Mouse (Mus musculus) heart, postnatal 14 days (tissue): ENCODE data around the gene Lrrc8c. TPM values are rescaled to one million over a fixed set of nuclear protein-coding genes. Genes with fewer than 3 reads are reported as not detected.
"Not testable (repeated sequence)": the region's sequence is repeated elsewhere in the genome, so short reads cannot be mapped to it uniquely, and the experiment has no call there.

Experiments
- DNase-seq, 2 experiments: peaks; one replicate each; pipeline ENCODE4 v3.0.0; 2021 to 2022
- intact Hi-C: fragments of 180-260 bp; cut with DNase I; formaldehyde crosslinking; loops from one replicate; pipeline ENCODE4 v1.15.1; 2025
- total RNA-seq, 2 experiments: library from RNA; stranded (reverse); gene quantifications; 2 replicates each; pipeline ENCODE4 v1.2.3; 2021

Gene Lrrc8c
- total RNA-seq, 2 experiments from 2014 or later = 45.8 to 51.7 TPM

DNA sequence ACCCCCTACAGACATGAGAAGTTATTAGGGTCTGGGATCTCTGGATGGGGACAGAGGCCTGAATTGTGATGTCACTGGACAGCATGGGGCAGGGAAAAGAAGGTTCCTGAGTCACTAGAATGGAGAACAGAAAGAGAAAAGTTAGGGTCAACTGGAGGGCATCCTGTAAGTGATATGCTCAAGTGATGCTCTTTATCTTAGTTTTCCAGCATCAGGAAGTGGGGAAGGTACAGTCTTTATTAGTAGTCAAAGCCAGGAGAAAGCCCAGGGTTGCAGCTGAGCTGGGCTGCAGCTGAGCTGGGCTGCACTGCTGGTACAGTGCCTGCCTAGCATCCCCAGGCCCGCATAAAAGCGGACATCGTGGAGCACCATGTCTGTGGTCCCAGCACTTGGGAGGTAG, 105.1 kb downstream of the Lrrc8c start:
- no peak for DNase-seq
- intact Hi-C loops = no loop called here

DNA sequence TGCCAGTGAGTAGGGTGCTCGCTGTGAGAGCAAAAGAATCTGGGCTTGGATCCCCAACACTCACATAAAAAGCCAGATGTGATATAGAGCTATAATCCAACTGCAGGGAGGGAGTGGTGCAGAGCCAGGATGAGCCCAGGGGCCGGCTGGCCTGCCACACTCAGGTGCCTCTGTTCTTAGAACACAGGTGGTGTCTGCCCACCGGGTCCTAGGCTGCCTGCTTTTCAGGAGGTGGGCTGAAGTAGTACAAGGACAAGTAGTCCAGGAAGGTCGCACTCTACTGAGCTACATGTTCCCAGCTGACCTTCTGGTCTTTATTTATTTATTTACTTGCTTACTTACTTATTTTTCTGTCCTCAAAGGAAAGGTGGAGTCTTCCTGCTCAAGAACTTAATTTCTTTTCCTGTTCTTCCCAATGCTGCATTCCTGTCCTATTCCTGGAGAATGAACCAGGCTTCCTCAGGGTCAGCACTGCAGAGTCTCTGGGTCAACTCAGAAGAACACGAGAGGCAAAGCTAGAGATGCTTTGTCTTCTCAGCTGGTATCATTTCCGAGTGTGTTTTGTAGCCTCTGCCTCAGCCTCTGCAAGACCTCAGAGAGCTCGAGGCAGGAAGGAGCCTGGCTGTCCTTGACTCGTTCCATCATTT, 106.4 kb downstream of the Lrrc8c start:
- intact Hi-C loops = no loop called here

DNA sequence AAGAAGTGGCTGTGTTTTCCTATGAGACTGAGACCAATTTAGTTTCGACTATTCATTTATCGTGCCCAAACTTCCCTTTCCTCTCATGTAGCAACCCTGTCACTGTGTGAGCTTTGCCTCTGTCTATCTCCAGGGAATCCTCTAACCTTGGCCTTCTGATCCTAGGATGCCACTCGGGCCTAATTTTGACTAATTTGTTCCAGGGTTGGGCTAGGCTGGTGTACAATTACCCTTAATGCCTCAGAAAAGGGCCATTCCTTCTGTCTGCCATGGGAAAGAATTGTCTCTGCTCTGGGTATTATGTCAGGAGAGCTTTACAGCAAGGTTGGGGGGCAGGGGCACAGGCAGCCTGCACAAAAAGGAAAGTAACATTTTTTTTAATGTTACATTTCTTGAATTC, 107.2 kb downstream of the Lrrc8c start:
- intact Hi-C loops = no loop called here
- DNase-seq = no peak

More for the DNA sequence above, 106.4 kb downstream of the Lrrc8c start:
- no peak for DNase-seq

DNA sequence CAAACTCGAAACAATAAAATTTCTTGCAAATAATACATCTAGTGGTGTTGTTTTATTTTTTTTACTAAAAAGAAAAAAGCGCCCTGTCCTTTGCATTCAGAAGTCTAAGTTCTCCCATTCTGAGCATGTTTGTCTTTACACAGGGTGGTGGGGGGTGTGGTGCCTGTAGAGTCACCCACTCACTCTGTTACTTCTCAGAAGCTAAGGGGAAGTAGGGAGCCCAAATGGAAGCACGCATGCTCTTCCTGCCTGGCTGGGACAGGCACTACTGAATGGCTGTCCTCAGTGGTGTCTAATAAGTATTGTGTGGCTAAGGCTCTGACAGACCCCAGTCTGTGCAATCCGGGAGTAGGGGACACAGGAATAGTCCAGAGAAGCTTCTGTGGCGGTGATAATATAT, 107.9 kb downstream of the Lrrc8c start:
- DNase-seq = no peak
- intact Hi-C loops = no loop called here

DNA sequence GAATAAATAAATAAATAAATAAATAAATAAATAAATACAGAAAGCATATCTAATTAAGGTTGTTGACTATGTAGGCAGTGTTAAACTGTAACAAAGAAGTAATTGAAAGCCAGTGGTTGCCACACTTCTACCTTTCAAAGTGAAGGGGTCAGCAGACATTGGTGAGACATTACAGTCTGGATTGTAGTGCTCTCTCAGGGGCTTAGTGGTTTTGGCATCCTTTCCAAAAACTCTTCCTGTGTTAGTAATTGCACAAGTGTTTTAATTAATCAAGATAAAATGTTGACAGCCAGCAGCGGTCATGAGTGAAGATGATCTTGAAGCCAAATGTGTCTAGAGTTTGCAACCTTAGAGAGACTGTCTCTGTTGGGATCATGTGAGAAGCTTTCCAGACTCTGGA, 110.8 kb downstream of the Lrrc8c start:
- DNase-seq = no peak
- intact Hi-C loops = no loop called here

DNA sequence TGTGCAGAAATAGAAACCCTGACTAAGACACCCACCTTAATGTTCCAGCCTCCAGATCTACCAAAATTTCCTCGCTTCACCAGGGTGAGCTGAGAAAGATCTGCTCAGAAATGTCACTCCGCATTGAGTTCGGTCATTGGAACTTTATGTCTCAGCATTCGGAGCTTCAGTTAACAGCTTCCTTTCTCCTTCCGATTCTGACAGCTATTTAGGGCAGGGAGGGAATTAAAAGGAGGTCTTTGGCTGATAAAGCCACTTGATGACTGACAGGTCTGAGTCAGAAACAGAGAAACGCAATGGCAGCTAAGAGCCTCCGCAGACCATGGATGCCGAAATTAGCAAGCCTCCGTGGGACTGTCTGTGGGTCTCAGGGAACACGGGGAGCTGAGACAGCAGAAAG, 112.9 kb downstream of the Lrrc8c start:
- DNase-seq = no peak
- intact Hi-C loops = no loop called here

DNA sequence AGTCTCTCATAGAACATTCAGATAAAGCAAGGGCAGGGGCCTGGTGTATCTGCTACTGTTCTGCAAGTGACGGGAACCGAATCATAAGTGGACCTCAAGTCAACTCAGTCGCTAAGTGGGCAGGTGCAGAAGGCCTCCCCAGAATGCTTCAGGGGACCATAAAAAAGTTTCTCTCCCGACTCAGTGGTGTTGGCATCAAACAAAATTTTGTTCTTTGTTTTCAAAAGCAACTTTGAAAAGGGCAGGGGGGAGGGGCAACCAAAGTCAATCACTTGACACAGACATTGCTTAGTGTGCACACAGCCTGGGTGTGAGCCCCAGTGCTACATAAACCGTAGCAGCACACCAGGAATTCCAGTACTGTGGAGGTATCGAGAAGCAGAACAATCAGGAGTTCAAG, 116.4 kb downstream of the Lrrc8c start:
- no peak for DNase-seq
- intact Hi-C loops = no loop called here

DNA sequence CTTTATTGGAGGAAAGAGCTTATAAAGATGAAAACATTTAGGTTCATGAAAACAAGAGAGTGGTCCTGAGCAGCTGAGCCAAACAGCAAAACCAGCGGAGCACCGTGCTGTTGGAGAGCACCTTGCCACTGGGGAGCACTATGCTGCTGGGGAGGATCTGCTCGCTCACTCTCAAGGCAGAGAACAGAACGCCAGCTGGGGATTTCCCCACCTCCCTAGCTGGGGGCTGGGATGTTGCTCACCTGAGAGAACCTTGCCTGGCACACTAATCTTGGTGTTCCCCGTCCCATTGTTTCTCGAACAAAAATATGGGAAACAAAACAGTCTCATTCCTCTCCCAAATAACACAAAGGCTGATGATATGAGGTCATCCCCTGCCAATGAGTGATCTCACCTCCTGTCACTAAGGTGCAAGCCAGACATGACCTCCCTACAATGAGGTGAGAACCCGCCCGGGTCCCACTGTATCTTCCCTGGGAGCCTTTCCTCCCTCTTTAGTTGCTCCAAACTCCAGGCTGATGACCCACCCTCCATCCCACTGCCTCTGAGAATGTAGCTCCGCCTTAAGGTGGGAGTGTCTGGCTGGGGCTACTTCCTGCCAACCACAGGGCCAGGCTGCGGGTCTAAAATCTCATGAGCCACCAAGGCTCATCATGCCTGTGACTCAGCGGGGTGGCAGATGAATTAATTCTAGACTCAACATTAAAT, 117.5 kb downstream of the Lrrc8c start:
- peak in 1 of 2 experiments; percentile 27 for DNase-seq
- intact Hi-C loops = no loop called here

DNA sequence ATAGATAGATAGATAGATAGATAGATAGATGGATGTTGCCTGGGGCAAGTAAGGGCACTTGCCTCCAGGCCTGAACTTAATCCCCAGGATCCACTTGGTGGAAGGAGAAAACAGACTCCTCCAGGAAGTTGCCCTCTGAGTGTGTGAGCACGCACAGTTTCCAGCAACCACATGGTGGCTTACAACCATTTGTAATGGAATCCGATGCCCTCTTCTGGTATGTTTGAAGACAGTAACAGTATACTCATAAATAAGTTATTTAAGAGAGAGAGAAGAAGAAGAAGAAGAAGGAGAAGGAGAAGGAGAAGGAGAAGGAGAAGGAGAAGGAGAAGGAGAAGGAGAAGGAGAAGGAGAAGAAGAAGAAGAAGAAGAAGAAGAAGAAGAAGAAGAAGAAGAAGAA, 119.1 kb downstream of the Lrrc8c start:
- intact Hi-C loops, DNase-seq: not testable (repeated sequence)

DNA sequence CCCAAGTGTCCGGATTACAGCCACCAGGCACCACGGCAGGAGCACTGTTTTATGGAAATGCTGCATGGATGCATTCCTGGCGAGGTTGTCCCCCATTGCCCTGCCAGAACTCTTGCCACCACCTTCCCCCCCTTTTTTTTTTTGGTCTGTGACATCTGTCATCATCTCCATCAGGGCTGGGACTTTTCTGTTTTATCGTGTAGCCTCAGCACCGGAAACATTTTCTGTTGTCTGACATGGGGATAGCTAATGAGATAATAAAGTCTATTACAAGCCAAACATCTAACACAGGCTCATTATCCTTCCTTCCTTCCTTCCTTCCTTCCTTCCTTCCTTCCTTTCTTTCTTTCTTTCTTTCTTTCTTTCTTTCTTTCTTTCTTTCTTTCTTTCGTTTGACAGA, 119.7 kb downstream of the Lrrc8c start:
- intact Hi-C loops = no loop called here

DNA sequence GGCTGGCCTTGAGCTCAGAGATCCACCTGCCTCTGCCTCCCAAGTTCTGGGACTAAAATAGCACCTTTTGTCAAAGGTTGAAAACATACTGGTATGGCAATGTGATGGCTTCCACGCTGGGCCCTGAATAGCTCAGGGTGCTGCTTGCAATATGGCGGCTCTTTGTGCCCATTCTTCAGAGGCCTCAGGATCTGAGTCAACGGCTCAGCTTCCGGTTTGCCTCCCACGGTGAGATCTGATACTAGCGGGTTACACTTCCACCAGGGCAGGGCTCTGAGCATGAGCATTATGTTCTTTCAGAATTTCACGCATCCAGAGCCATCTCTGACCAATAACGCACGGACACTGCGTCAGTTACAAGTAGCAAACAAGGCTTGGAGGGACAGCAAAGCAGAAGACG, 120.2 kb downstream of the Lrrc8c start:
- no peak for DNase-seq
- intact Hi-C loops = no loop called here

More for the DNA sequence above, 119.7 kb downstream of the Lrrc8c start:
- DNase-seq = no peak

DNA sequence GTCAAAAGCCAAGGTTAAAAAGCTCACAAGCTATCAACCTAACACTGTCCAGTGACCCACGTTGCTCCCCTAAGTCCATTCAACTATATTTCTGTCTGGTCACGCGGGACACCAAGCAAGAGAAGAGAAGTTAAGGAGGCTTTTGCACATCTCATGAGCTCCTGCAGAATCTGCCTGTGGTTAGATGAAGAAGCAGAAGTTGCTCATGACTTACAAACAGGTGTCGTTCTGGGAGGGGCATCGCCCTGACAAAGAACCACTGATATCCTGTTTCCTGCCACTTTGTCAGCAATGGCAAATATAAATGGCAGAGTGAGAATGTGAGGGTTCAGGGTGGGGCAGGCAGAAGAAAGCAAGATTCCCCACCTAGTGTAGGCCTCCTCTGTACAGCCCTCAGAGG, 123.3 kb downstream of the Lrrc8c start:
- intact Hi-C loops = no loop called here
- no peak for DNase-seq

DNA sequence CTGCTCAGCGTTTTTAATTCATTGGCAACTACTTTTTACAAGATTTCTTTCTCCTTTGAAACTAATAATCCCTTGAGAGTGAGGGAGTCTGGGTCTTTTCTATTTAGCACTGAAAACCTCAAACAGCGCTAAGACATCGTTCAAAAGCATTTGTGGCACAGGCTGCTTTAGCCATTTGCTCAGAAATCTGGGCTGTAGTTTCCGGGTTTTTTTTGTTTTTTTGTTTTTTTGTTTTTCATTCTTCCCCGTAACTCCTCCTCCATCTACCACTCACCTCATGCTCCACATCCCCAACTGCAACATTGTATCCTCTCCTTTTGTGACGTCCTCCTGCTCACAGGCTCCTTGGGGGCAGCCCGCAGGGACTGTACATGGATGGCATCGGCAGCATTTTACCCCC, 124.1 kb downstream of the Lrrc8c start:
- intact Hi-C loops = no loop called here
- no peak for DNase-seq

DNA sequence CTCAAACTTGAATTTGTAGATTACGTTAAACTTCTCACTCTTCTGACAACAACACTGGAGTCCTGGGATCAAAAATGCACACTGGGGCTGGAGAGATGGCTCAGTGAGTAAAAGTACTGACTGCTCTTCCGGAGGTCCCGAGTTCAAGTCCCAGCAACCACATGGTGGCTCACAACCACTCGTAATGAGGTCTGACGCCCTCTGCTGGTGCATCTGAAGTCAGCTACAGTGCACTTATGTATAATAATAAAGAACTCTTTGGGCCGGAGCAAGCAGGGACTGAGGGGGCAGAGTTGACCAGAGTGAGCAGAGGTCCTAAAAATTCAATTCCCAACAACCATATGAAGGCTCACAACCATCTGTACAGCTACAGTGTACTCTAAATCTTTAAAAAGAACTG, 125.0 kb downstream of the Lrrc8c start:
- no peak for DNase-seq
- intact Hi-C loops = no loop called here

DNA sequence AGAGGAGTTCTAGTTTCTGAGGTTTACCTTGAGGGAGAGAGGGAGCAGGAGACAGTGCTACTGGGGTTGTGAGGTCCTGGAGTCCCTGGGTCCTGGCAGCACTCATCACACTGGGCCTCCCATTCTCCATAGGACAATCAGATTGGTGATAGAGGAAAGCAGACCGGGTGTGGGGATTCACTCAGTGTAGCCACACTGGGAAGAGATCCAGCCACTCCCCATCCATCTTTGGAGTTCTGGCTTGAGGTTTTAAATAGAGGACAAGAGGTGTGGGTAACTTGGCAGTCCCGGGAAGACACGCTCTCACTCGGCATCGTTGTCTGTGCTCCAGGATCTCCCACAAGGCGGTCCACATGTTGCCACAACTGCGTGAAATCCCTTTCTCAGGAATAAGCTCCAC, 127.9 kb downstream of the Lrrc8c start:
- DNase-seq = no peak
- intact Hi-C loops = no loop called here

DNA sequence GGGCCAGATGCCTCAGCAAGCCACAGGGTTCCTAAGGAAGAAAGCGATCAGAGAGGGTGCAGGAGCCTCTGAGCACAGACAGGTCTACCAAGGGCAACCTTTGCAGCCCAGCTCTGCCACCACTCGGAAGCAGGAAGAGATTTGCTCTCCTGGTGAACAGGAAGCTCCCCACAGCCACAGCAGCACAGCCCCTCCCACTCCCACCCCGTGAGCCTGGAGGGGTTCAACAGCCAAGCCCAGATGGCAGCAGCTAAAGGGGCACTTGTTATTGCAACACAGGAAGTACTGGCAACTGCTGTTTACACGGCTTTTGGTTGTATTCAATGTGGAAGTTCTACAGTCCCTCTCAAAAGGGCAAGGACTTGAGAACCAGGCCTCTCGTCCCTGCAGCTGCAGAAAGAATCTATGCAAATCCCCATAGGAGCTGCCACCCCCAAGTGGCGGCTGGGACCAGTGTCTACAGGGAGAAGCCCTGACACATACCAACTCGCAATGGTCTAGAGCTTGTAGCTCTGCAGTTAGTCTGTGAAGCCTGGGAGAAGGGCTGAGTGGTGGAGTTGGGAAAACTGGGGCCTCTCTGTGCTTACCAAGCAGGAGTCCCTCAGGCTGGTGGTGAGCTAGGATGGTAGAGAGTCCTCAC, 129.6 kb downstream of the Lrrc8c start:
- peak; percentile 23 to 39 for DNase-seq
- intact Hi-C loops = no loop called here

DNA sequence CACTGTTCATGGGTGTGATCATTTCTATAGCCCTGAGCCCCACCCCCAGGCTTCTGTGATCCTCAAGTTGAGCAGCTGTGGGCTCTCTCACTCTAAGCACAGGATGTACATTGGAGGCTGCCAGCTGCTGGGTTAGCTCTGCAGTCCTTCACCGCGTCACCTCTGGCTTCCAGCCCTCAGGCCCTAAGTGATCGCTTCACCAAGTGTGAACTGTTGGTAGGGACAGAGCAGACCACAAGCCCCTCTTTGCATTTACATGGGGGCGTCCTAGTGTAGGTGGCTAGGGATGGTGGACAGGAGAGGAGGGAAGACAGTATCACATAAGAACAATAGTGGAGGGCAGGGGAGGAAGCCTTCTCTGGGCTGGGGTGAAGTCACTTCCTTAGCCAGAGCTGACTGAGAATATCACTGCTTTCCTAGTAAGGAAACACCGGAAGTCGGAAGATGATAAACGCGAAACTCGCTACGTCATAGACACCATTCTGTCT, 130.4 kb downstream of the Lrrc8c start:
- DNase-seq = peak; percentile 53 to 61
- intact Hi-C loops = loop anchor here (5.0 kb wide), 1 partner anchor 62 kb away; no protein-coding TSS in a partner anchor

DNA sequence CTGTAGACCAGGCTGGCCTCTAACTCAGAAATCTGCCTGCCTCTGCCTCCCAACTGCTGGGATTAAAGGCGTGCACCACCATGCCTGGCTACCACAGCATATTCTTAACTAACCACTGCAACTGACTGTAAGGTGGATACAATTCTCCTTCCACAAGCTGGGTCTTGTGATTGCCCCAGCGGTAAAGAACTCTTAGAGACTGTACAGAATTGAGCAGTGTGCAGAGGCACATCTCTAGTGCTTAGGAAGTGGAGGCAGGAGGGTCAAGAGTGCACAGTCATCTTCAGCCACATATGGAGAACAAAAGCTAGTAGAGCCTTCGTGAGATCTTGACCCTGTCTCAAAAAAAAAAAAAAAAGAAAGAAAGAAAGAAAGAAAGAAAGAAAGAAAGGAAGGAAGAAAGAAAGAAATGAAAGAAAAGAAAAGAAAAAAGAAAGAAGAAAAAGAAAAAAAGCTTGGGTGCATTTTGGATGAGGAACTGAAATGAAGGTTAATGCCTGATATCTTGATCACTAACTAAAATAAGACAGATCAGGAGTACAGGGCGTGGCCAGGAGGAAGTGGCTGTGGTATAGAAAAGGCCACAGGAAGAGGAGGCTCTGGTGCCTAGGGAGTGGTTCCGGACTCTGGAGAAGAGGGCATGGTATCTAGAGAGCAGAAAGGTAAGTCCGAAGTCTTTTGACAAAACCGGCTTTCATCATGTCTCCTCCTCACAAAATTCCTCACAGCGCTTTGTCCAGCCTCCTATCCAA, 131.7 kb downstream of the Lrrc8c start:
- no peak for DNase-seq
- intact Hi-C loops = loop anchor here (5.0 kb wide), 1 partner anchor 64 kb away; no protein-coding TSS in a partner anchor

DNA sequence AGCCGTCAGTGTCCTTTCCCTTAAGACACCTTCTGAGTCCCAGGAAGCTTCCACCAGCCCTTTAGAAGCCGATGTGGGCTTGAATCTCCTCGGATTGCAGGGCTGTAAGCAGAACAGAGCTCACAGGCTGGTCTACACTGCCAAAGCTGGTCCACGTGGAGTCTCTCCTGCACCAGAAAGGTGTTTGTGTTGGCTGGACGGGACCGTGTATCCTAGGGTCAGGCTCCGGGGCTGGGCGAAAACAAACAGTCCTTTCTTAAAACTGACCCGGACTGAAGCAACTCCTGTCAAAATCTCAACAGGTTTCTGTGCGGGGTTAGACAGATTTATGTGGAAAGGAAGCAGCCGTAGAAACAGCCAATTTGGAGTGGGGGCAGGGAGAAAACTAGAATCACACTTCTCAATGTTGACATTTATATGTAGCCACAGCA, 132.4 kb downstream of the Lrrc8c start:
- no peak for DNase-seq
- intact Hi-C loops = loop anchor here (5.0 kb wide), 1 partner anchor 64 kb away; no protein-coding TSS in a partner anchor

DNA sequence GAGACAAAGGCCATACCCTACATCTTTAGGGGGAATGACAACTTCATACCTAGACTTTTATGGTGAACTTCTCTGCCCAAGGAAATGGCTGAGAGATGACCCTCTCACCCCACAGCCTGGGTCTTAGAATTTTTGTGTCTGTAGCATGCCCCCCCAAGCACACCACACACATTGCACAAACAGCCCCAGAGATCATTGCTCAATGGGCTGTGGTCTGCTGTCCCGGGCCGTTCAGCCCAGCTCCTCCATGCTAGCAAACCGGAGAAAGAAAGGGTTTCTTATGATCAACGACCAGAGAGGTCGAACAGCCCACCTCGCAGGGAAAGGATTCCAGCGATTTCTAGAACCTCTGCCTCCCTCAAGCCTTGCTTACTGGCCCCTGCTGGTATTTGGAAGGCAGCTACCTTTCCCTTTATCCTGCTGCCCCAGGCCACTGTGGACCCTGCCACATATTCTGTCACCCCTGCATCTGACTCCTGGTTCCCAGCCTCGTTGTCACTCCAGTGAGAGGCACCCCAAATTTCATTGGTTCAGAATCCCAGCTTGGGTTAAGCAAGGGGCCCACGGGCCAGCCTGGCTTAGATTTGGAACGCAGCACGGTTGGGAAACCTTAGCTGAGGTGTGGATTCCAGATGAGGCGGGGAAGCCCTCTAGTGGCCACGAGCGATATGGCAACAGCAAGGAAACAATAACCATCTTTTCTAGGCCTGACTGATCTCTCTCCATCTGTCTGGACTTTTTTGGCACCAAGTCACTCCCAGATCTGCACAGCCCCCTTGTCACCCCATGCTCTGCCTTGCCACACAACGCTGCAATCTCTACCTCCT, 135.3 kb downstream of the Lrrc8c start:
- intact Hi-C loops = loop anchor here (1.0 to 5.0 kb wide), 4 partner anchors 67 to 249 kb away; partner anchors contain the start of gene Lrrc8c
- peak; percentile 84 to 89 for DNase-seq
